Mouse (Mus musculus) embryonic facial prominence, embryonic 12.5 days (tissue): ENCODE data around the gene Clybl. TPM values are rescaled to one million over a fixed set of nuclear protein-coding genes. Genes with fewer than 3 reads are reported as not detected.
A peak's percentile ranks its signal among the peaks of the same experiment; 100 is the strongest.

Experiments
- ATAC-seq: fragments of 200-750 bp; cut with Nextera tagmentation; 2 replicates; pipeline ENCODE4 v1.8.0; 2017; ENCODE audit not compliant: insufficient number of reproducible peaks, insufficient read depth, low FRiP score, low TSS enrichment
- H3K27ac ChIP-seq: fragments of 300-500 bp; sonication (generic); 2 replicates; pipeline ENCODE4 v1.5.1; 2016; ENCODE audit warnings: mild to moderate bottlenecking
- H3K27me3 ChIP-seq: fragments of 300-500 bp; sonication (generic); 2 replicates; pipeline ENCODE4 v1.6.1; 2016; ENCODE audit warnings: mild to moderate bottlenecking, moderate library complexity
- H3K36me3 ChIP-seq: fragments of 300-500 bp; sonication (generic); 2 replicates; pipeline ENCODE4 v1.6.1; 2016; ENCODE audit warnings: mild to moderate bottlenecking
- H3K4me1 ChIP-seq: fragments of 300-500 bp; sonication (generic); 2 replicates; pipeline ENCODE4 v1.6.1; 2016
- H3K4me2 ChIP-seq: fragments of 300-500 bp; sonication (generic); replicated peaks from 2 replicates; pipeline ENCODE4 v1.6.1; 2016; ENCODE audit warnings: mild to moderate bottlenecking, moderate library complexity
- H3K4me3 ChIP-seq: fragments of 300-500 bp; sonication (generic); 2 replicates; pipeline ENCODE4 v1.5.1; 2016; ENCODE audit warnings: mild to moderate bottlenecking
- H3K9ac ChIP-seq: fragments of 300-500 bp; sonication (generic); 2 replicates; pipeline ENCODE4 v1.6.1; 2016; ENCODE audit warnings: mild to moderate bottlenecking, moderate library complexity
- H3K9me3 ChIP-seq: fragments of 300-500 bp; sonication (generic); 2 replicates; pipeline ENCODE4 v1.6.1; 2016; ENCODE audit warnings: mild to moderate bottlenecking, moderate library complexity
- WGBS: fragments of 180-500 bp; shearing (Covaris S2); methylation state at CpG from one replicate; pipeline ENCODE4 v1.1.7; 2016; 5-methylcytosine and 5-hydroxymethylcytosine counted together
- polyA plus RNA-seq: library from polyadenylated mRNA; unstranded; fragments of >200 nt; fragmentation: Nextera tagmentation; extraction: Ambion mirVana; gene quantifications from 2 replicates; pipeline ENCODE4 v1.2.1, GENCODE M21; 2016

The Clybl gene
- polyA plus RNA-seq, 1 experiment from 2014 or later, result 23.1 TPM

DNA sequence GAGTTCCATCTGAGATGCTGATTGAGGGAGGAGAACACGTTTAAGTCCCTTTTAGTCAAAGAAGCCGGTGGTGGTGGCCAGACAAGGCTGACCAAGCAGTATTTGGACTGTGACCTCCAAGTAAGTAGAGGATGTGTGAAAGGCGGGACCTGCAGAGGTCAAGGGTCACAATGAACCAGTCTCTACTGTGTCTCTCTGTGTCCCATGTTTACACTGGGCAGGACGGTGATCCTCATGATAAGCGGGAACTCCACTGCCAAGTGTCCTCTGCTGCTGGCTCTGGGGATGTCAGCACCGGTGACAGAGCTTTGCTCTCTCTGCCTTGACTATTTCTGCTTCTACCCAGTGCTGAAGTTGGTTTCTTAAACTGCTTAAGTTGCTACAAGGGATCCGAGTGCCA, 10.5 kb upstream of the Clybl start:
- WGBS, result 82% methylated on average over 7 of the region's 7 CpGs
- no peak for ATAC-seq
- no peaks in the 10 kb centered on the region for H3K9me3 ChIP-seq
- no peaks in the 10 kb centered on the region for H3K36me3 ChIP-seq
- no peak overlapping the region for H3K4me3 ChIP-seq
- H3K27me3 ChIP-seq, result no peaks in the 10 kb centered on the region
- 0 out of 2 replicates have a peak, but pooled peaks cover 4% of the 10 kb centered on the region for H3K4me1 ChIP-seq
- no peak overlapping the region for H3K27ac ChIP-seq
- H3K4me2 ChIP-seq, result no peak overlapping the region
- no peak overlapping the region for H3K9ac ChIP-seq

DNA sequence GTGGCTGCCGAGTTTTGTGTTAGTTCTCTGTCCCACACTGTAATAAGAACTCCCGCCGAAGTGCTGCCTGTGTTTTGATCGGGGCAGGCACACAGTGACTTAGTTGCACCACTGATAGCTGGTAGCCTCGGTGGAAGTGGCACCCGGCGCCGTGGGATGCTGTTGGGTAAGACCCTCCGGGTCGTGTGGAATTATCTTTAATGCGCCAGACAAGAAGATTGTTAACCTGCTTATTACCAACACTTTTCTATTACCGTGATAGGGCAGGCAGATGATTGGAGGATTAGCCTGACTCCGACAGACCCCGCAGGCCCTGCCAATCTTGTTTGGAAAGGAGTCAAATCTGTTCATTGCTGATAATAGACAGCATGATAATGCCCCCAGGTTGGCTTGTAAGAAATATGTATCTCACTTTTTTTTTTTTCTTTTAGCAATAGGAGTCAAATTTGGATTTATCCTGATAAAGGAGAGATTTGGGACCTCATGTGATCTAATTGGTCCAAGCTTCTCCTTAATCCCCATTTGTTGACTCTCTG, 5.2 kb upstream of the Clybl start:
- no peak overlapping the region for H3K4me2 ChIP-seq
- H3K27ac ChIP-seq, result no peak overlapping the region
- H3K4me3 ChIP-seq, result no peak overlapping the region
- no peaks in the 10 kb centered on the region for H3K9me3 ChIP-seq
- no peaks in the 10 kb centered on the region for H3K36me3 ChIP-seq
- 77% methylated on average over 14 of the region's 14 CpGs for WGBS
- H3K27me3 ChIP-seq, result no peaks in the 10 kb centered on the region
- H3K4me1 ChIP-seq, result 0 out of 2 replicates have a peak, but pooled peaks cover 7% of the 10 kb centered on the region
- H3K9ac ChIP-seq, result no peak overlapping the region
- ATAC-seq, result no peak

DNA sequence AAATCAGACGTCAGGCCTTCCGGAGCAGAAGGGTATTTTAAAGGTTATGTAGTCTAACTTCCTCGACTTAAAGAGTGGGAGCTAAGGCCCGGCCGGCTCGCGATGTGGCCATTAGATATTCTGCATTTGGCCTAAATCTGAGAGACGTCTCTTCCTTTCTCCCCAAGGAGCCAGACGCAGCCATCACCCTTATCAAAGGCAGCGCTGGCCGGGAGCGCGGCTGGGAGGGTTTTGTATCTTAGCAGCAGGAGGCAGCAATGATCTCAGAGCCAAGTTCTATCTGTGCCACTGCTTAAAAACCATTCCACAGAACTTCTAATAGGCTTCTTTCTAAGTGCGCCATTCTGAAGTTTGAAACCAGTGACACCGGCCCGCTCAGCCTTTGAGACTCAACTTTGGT, 2.2 kb upstream of the Clybl start:
- 0 out of 2 replicates have a peak, but pooled peaks cover 6% of the 10 kb centered on the region for H3K4me1 ChIP-seq
- no peak for ATAC-seq
- WGBS, result 69% methylated on average over 16 of the region's 16 CpGs
- no peak overlapping the region for H3K4me2 ChIP-seq
- H3K9me3 ChIP-seq, result no peaks in the 10 kb centered on the region
- no peak overlapping the region for H3K27ac ChIP-seq
- H3K9ac ChIP-seq, result no peak overlapping the region
- H3K36me3 ChIP-seq, result no peaks in the 10 kb centered on the region
- H3K4me3 ChIP-seq, result no peak overlapping the region
- no peaks in the 10 kb centered on the region for H3K27me3 ChIP-seq

DNA sequence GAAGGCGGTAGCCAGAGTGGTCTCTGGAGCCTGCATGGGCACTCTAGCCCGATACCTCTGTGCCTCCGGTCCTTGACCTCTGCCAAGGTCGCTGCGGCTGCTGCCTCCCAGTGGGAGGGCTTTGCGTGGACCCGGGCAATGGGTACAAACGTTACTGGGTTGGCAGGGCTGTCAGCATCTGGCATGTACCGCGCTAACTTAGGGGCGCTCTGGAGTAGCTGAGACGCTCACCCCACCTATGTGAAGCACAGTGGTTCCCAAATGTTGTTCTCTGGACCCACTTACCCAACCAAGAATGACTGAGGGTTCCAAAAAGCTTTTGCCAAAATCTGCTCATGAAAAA, 282 bp downstream of the Clybl start:
- peak overlapping the region; percentile 78 for H3K4me3 ChIP-seq
- no peak overlapping the region; the same call in 1 of the 2 replicates for H3K27ac ChIP-seq
- H3K9me3 ChIP-seq, result no peaks in the 10 kb centered on the region
- ATAC-seq, result peak; percentile 71; the same call in 1 of the 2 replicates
- peak overlapping the region; percentile 62 for H3K4me2 ChIP-seq
- peak overlapping the region; percentile 77 for H3K9ac ChIP-seq
- H3K4me1 ChIP-seq, result 0 out of 2 replicates have a peak, but pooled peaks cover 6% of the 10 kb centered on the region
- 3% methylated on average over 12 of the region's 12 CpGs for WGBS
- no peaks in the 10 kb centered on the region for H3K27me3 ChIP-seq
- H3K36me3 ChIP-seq, result no peaks in the 10 kb centered on the region

DNA sequence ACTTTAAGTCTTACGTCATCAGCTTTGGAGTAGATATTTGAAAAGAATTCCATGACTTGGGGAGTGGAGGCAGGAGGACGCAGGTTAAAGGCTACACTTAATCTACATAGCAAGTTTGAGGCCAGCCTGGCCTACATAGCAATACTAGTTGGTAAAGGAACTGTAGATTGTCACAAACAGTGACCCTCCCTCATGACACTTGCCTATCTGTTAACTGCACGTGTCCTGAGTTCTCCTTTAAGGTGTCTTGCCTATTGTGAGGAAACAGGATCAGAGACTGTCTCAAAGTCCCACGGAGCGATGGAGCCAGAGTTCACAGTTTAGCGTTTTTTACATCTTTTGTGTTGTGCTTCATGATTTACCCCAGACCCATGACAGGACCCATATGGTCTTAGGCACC, 716 bp downstream of the Clybl start:
- WGBS, result 77% methylated on average over 6 of the region's 6 CpGs
- Histone ChIP-seq H3K9me3 (no peaks in the 10 kb centered on the region), H3K4me3 (peak overlapping the region; percentile 78), H3K27ac (no peak overlapping the region), H3K4me1 (0 out of 2 replicates have a peak, but pooled peaks cover 6% of the 10 kb centered on the region), H3K36me3 (no peaks in the 10 kb centered on the region), H3K9ac (no peak overlapping the region), H3K4me2 (peak overlapping the region; percentile 62), H3K27me3 (no peaks in the 10 kb centered on the region)
- no peak for ATAC-seq

DNA sequence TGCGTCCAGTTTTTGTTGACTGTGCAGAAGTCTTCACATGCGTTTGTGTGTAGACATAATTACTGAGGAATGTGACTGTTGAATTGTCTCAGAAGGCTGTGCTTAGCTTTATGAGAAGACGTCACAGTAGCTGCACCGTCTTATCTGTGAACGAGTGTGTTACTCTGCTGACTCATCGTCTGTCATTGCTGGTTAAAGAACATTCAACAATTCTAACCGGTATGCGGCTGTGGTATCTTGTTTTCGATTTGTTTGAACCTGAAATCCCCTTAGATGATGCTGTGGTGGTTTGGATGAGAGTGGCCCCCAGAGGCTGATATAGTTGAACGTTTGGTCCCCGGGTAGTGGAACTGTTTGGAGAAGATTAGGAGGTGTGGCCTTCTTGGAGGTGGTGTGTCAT, 2.5 kb downstream of the Clybl start:
- Histone ChIP-seq H3K9me3 (no peaks in the 10 kb centered on the region), H3K9ac (no peak overlapping the region), H3K27me3 (no peaks in the 10 kb centered on the region), H3K4me1 (0 out of 2 replicates have a peak, but pooled peaks cover 6% of the 10 kb centered on the region), H3K27ac (no peak overlapping the region), H3K4me3 (no peak overlapping the region), H3K36me3 (no peaks in the 10 kb centered on the region), H3K4me2 (no peak overlapping the region)
- ATAC-seq, result no peak
- 83% methylated on average over 11 of the region's 11 CpGs for WGBS

DNA sequence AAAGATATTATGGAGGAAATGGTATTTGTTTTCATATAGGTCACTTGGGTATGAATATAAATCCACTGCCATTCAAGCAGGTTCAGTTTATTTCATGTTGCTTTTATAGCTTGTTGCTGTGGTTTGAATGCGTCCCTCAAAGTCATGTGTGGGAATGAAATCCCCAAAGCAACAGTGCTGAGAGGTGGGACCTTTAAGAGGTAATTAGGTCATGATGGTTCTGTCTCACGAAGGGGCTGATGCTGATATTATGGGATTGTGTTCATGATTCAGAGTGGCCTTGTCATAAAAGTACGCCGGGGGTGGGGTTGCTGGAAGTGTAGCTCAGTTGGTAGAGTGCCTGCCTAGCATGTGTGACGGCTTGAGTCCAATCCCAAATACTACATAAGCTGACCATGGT, 6.7 kb downstream of the Clybl start:
- H3K27me3 ChIP-seq, result no peaks in the 10 kb centered on the region
- H3K36me3 ChIP-seq, result no peaks in the 10 kb centered on the region
- H3K9me3 ChIP-seq, result no peaks in the 10 kb centered on the region
- no peaks in the 10 kb centered on the region for H3K4me1 ChIP-seq
- no peak overlapping the region for H3K4me3 ChIP-seq
- no peak for ATAC-seq
- H3K27ac ChIP-seq, result no peak overlapping the region
- no peak overlapping the region; the same call in 1 of the 2 replicates for H3K9ac ChIP-seq
- 89% methylated on average over 5 of the region's 5 CpGs for WGBS
- H3K4me2 ChIP-seq, result no peak overlapping the region

DNA sequence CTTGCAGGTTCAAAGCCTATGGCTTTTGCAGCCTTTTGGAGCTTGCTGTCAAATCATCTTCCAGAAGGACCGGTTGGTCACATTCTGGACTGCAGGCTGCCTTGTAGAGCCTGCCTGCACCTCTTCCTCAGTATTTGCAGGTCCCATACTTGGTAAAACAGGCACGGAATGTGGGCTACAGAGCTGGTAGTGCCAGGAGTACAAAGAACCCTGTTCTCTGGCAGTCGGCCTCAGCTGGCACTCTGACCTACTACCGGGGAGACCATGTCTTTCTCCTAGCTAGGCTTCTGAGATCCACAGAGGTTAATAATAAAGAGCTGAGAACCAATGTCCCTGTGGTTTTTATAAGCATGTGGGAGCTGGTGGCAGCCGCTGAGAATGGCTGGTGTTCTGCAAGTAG, 8.4 kb downstream of the Clybl start:
- H3K27me3 ChIP-seq, result no peaks in the 10 kb centered on the region
- no peak overlapping the region for H3K27ac ChIP-seq
- WGBS, result 73% methylated on average over 5 of the region's 5 CpGs
- no peaks in the 10 kb centered on the region for H3K36me3 ChIP-seq
- no peak overlapping the region for H3K9ac ChIP-seq
- ATAC-seq, result no peak
- H3K4me1 ChIP-seq, result no peaks in the 10 kb centered on the region
- H3K9me3 ChIP-seq, result no peaks in the 10 kb centered on the region
- no peak overlapping the region for H3K4me3 ChIP-seq
- no peak overlapping the region for H3K4me2 ChIP-seq

DNA sequence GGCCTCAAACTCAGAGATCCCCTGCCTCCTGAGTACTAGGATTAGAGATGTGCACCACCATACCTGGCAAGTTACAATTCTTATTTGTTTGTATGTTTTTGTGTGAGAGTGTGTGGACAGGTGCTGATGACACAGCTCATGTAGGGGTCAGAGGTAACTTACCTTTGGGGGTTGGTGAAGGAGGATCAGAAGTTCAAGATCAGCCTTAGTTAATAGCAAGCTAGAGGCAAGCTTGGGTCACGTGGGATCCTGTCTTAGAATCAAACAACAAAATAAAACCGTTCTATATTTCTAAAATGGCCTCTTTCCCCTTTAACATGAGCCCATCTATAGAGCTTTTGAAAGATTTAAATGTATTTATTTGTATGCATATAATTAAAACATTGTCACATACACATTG, 9.0 kb downstream of the Clybl start:
- no peaks in the 10 kb centered on the region for H3K4me1 ChIP-seq
- no peak overlapping the region for H3K27ac ChIP-seq
- no peak for ATAC-seq
- H3K27me3 ChIP-seq, result no peaks in the 10 kb centered on the region
- H3K9ac ChIP-seq, result no peak overlapping the region
- H3K9me3 ChIP-seq, result no peaks in the 10 kb centered on the region
- H3K4me2 ChIP-seq, result no peak overlapping the region
- 19% methylated on average over 2 of the region's 2 CpGs for WGBS
- H3K4me3 ChIP-seq, result no peak overlapping the region
- H3K36me3 ChIP-seq, result no peaks in the 10 kb centered on the region

DNA sequence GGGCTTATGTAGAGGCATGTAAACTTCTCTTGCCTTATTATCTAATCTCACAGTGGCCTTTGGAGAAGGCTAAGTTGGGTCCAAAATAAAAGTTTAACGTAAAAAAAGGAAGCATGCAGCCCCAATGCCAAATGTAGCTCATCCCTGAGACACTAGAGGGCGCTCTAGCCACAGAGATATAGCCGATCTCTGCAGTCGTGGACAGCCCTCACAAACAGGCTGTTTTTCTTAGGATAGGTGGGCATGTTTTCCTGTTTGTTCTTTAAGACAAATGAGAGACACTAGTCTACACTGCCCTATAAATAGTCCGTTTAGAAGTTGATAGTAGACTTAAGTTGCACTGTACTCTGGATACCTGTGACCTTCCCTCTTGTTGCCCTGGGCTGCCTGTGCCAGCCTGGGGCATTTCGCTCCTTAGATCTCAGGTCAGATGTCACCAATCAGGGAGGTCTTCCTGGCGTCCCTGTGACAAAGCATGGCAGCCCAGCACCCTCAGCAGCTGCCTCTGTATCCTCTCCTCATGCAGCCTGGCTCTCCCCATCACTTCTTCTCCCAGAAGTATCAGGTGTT, 9.5 kb downstream of the Clybl start:
- 12% methylated on average over 7 of the region's 7 CpGs for WGBS

DNA sequence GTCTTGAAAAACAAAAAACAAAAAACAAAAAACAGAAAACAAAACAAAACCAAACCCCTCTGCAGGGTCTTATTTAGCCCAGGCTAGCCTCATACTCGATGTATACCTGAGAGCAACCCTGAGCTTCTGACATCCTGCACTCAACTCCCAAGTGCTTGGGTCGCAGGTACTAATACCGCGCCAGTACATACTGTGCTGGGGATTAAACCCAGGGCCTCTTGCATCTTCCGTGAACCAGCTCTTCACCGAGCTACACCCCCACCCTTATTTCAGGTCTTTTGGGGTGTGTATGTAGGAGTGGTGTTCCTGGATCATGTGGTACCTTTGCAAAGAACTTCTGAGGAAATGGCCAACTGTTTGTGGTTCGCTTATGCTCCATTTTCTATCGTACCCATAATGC, 13.1 kb downstream of the Clybl start:
- no peaks in the 10 kb centered on the region for H3K36me3 ChIP-seq
- H3K9ac ChIP-seq, result no peak overlapping the region
- no peak overlapping the region for H3K4me3 ChIP-seq
- no peaks in the 10 kb centered on the region for H3K9me3 ChIP-seq
- ATAC-seq, result no peak
- no peaks in the 10 kb centered on the region for H3K27me3 ChIP-seq
- no peak overlapping the region for H3K4me2 ChIP-seq
- WGBS, result 93% methylated on average over 8 of the region's 8 CpGs
- H3K4me1 ChIP-seq, result no peaks in the 10 kb centered on the region
- H3K27ac ChIP-seq, result no peak overlapping the region

More for the DNA sequence above, 9.5 kb downstream of the Clybl start:
- peak; percentile 64; the same call in 1 of the 2 replicates for ATAC-seq
- H3K4me1 ChIP-seq, result no peaks in the 10 kb centered on the region
- no peaks in the 10 kb centered on the region for H3K9me3 ChIP-seq
- H3K27me3 ChIP-seq, result no peaks in the 10 kb centered on the region
- H3K27ac ChIP-seq, result no peak overlapping the region
- H3K4me2 ChIP-seq, result no peak overlapping the region
- H3K4me3 ChIP-seq, result no peak overlapping the region
- H3K9ac ChIP-seq, result no peak overlapping the region
- H3K36me3 ChIP-seq, result no peaks in the 10 kb centered on the region

DNA sequence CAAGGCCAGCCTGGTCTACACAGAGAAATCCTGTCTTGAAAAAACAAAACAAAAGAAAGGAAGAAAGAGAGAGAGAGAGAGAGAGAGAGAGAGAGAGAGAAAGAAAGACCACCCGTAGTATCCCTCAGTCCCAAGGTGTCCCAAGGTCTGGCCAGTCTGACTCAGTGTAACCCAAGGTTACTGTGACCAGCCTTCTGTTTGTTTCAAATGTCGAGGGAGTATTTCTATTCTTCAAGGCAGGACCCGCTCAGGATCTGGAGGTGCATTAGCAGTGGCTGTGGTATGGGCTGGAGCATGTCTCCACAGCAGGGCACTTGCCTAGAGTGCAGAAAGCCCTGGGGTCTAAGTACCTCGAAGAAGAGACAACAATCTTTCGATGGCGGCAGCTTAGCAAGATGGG, 15.3 kb downstream of the Clybl start:
- Histone ChIP-seq H3K4me3 (no peak overlapping the region), H3K4me2 (no peak overlapping the region), H3K9me3 (no peaks in the 10 kb centered on the region), H3K9ac (no peak overlapping the region), H3K27me3 (no peaks in the 10 kb centered on the region), H3K4me1 (no peaks in the 10 kb centered on the region), H3K27ac (no peak overlapping the region), H3K36me3 (no peaks in the 10 kb centered on the region)
- no peak for ATAC-seq
- WGBS, result 80% methylated on average over 6 of the region's 6 CpGs
